Mouse (Mus musculus) spleen, postnatal 14 days (tissue): ENCODE data around the gene Sppl3.
A peak's percentile ranks its signal among the peaks of the same experiment; 100 is the strongest.
"Not testable (repeated sequence)": the region's sequence is repeated elsewhere in the genome, so short reads cannot be mapped to it uniquely, and the experiment has no call there.

Source experiments
- DNase-seq, 2 experiments: peaks; one replicate each; pipeline ENCODE4 v3.0.0; 2021 to 2022; ENCODE audit warnings: low spot score in 2 of 2

The Sppl3 gene

GRCm38 (mm10) chr5:115073306-115073705, 62.4 kb downstream of the Sppl3 start:
- DNase-seq = not testable (repeated sequence)

GRCm38 (mm10) chr5:115074749-115075148, 63.8 kb downstream of the Sppl3 start:
- no peak for DNase-seq

- peak; percentile 68 to 80 for DNase-seq
Observed at GRCm38 (mm10) chr5:115076144-115076901, 65.4 kb downstream of the Sppl3 start.

- no peak for DNase-seq
Observed at GRCm38 (mm10) chr5:115081636-115082035, 70.7 kb downstream of the Sppl3 start.

- no peak for DNase-seq
Observed at GRCm38 (mm10) chr5:115083492-115083891, 72.6 kb downstream of the Sppl3 start.

- no peak for DNase-seq
Observed at GRCm38 (mm10) chr5:115085675-115086074, 74.7 kb downstream of the Sppl3 start.

GRCm38 (mm10) chr5:115089592-115090268, 78.8 kb downstream of the Sppl3 start:
- no peak for DNase-seq

DNA sequence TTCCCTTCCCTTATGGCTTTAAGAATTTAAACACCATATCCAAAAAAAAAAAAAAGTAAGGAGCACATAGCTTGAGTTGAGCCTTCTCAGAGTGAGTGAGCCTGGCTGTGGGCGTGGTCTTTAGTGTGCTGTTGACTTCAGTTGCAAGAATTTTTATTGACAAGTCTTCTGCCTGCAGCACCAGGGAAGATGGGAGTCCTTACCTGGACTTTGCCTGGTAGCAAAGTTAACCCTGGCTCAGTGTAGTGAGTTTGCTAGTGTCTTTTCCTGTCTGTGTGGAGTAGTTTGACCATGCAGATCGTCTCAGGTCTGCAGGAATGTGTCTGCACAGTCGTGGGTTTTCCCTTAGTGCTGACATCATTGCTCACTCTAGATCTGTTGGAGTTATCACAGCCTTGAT, 80.1 kb downstream of the Sppl3 start:
- no peak for DNase-seq

DNA sequence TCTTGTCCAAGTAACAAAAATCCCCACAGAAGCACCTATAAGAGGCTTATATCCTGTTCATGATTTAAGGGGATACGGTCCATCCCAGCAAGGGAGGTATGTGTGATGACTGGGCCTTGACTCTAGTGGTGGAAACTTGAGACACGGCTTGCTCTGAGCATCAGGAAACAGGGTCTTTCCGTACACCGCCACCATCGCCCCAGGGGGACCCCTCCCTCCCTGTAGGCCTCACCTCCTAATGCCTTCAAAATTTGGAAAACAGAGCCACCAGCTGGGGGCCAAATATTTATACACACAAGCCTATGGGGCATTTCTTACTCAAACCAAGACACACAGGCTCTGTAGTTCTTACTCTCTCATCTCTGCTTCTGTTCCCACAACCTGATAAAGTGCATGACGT, 80.8 kb downstream of the Sppl3 start:
- DNase-seq = no peak

GRCm38 (mm10) chr5:115098195-115098594, 87.3 kb downstream of the Sppl3 start, which contains the start of gene Gm10401:
Gene Gm10401 (minus strand): TSS chr5:115098295.
- DNase-seq = no peak

DNA sequence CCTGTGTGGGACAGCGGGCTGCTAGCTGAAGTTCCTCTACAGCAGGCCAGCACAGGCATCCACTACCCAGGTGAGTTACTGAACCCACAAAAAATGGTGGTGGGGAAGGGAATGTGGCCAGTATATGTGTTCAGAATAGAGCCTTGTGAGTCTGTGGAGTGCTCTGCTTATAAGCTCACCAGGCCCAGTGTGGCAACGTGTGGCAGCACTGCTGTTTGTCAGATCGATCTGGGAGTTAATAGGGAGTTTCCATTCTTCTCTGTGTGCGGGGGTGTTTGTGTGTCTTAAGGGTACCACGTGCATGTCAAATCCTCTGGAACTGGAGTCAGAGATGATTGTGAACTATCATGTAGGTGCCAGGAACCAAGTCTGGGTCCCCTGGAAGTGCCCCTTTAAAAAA, 88.6 kb downstream of the Sppl3 start:
- DNase-seq = no peak

DNA sequence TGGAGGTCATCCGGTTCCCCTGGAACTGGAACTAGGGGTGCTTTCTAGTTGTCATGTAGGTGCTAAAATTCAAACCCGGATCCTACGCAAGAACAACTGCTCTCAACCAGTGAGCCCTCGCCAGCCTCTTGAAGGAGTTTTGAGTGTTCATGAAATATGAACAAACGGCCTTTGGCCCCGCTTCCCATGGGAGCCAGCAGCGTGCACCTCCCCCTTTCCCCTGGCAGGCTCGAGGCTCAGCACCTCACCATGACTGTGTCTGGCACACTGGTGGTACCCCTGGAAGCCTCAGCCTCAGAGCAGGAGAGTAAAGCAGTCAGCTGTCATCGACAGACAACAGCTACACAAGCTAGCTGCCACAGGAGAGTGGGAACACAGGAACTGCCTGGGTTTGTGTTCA, 89.1 kb downstream of the Sppl3 start:
- DNase-seq = no peak

GRCm38 (mm10) chr5:115100473-115100872, 89.5 kb downstream of the Sppl3 start:
- no peak for DNase-seq

GRCm38 (mm10) chr5:115102231-115102630, 91.3 kb downstream of the Sppl3 start:
- DNase-seq = no peak

DNA sequence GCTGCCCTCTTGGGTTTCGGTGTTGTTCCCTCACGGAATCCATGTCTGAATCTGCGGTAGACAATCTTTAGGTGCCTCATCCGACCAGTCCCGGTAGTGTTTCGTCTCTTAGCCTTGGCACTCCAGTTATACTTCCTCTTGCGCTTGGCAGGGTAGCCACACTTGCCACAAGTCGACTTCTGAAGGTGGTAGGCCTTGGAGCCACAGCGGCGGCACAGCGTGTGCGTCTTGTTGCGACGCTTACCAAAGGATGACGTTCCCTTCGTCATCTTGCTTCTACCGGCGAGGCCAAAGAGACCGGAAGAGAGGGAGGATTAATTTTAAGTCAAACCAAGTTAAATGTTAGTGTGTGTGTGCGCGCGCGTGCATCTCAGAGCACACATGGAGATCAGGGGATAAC, 92.3 kb downstream of the Sppl3 start:
- DNase-seq = not testable (repeated sequence)

DNA sequence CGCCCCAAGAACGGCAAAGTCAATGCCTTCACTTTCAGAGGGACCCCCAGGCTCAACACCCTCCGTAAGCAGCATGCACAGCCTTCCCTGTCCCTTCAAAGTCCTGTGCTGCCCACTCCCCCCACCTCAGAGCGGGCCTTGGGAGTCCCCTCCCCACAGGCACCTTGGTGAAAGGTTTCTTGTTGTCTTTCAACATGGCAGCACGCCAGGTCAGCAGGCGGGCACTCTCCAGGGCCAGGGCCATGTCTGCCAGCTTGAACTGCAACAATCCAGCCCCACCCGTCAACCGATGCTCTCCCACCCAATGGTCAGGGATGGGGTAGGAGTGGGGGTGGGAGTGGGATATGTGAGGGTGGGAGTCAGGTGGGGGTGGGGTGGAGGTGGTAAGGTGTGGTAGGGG, 100.2 kb downstream of the Sppl3 start:
- DNase-seq = no peak

- DNase-seq = no peak
Observed at GRCm38 (mm10) chr5:115113244-115113643, 102.3 kb downstream of the Sppl3 start.

DNA sequence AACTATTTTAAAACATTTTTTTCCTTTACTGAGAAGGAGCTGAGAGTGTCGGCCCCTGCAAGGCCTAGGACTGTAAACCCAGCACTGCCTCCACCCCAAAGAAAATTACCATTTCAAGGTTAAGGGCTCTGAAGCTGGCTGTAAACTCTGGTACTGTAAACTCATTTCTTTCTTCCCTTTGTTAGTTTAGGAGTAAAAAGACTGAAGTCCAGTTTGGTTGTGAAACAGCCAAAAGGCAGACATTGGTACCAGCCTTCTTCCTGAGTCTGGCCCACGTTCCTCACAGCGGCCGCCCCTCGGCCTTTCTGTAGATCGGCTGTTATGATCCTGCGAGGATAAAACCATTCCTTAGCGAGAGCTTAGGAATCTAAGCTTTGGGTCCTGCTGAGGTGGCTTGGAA, 103.6 kb downstream of the Sppl3 start:
- no peak for DNase-seq

GRCm38 (mm10) chr5:115116426-115116825, 105.5 kb downstream of the Sppl3 start:
- no peak for DNase-seq

- DNase-seq = no peak
Observed at GRCm38 (mm10) chr5:115117467-115117866, 106.5 kb downstream of the Sppl3 start.

DNA sequence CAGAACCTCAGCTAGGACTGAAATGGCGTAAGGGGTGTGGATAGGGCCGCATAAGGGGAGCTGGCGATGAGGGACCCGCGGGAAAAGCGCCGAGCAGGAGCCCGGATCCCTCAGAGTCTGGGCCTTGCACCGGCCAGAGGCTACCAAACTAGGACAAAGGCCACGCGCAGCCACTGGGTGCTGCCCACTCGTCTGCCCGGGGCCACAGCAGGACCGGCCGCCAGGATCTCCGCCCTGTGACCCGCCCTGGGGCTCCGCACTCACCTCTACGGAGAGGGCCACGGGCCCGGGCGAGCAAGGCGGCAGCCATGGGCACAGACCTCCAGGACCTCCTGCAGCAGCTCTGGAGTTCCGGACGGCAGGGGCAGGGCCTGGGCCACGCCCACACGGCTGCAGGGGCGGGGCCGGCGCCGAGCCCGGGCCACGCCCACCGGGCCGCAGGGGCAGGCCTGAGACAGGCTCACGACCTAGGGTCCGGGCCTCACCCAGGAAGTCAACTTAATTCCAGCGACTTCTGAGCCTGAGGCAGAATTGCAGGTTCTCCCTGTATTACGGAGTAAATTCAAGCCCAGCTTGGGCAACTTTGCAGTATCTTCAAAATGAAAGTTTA, 108.1 kb downstream of the Sppl3 start, which contains the start of gene Acads:
Acads (minus strand) TSS at position 386 of the 610 bp plus-strand sequence.
- DNase-seq = peak; percentile 79 to 85

GRCm38 (mm10) chr5:115120978-115121377, 110.0 kb downstream of the Sppl3 start:
- no peak for DNase-seq

DNA sequence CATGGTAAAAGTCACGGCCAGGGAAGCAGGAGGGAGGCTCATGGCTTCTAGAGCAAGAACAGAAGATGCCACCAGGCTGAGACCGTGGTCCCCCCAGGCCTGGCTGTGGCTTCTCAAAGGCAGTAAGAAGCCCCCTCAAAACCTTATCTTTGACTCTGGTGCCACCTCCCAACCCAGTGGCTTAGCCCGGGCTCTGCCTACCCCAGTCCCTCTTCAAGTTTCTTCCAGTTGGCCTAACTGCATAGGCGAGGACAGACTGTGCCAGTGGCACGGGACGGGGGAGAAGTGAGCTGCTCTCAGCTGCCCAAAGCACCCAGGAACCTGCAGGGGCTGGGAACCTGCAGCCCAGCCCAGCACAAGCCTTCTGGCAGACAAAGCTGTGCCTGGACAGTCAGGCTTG, 113.8 kb downstream of the Sppl3 start:
- no peak for DNase-seq
